Mouse (Mus musculus) forebrain, embryonic 16.5 days (tissue): ENCODE data around the gene Ssna1. TPM values are rescaled to one million over a fixed set of nuclear protein-coding genes. Genes with fewer than 3 reads are reported as not detected.

Experiments
- ATAC-seq: fragments of 200-750 bp; cut with Nextera tagmentation; 2 replicates; pipeline ENCODE4 v1.8.0; 2017; ENCODE audit warnings: mild to moderate bottlenecking, moderate library complexity
- H3K27ac ChIP-seq: fragments of 300-500 bp; sonication (generic); 2 replicates; pipeline ENCODE4 v1.5.1; 2014; ENCODE audit warnings: low read length, control low read depth
- H3K27me3 ChIP-seq: fragments of 300-500 bp; sonication (generic); replicated peaks from 2 replicates; pipeline ENCODE4 v1.6.1; 2014; ENCODE audit warnings: low read length; ENCODE audit not compliant: control insufficient read depth, insufficient read depth
- H3K36me3 ChIP-seq: fragments of 300-500 bp; sonication (generic); 2 replicates; pipeline ENCODE4 v1.6.1; 2014; ENCODE audit not compliant: control insufficient read depth, insufficient read depth
- H3K4me1 ChIP-seq: fragments of 300-500 bp; sonication (generic); replicated peaks from 2 replicates; pipeline ENCODE4 v1.6.1; 2014; ENCODE audit warnings: low read length; ENCODE audit not compliant: control insufficient read depth, insufficient read depth
- H3K4me2 ChIP-seq: fragments of 300-500 bp; sonication (generic); 2 replicates; pipeline ENCODE4 v1.6.1; 2014; ENCODE audit warnings: mild to moderate bottlenecking, low read length, control low read depth
- H3K4me3 ChIP-seq: fragments of 300-500 bp; sonication (generic); replicated peaks from 2 replicates; pipeline ENCODE4 v1.5.1; 2014; ENCODE audit warnings: mild to moderate bottlenecking, low read length, control low read depth
- H3K9ac ChIP-seq: fragments of 300-500 bp; sonication (generic); replicated peaks from 2 replicates; pipeline ENCODE4 v1.6.1; 2014; ENCODE audit warnings: low read depth, low read length, control low read depth
- H3K9me3 ChIP-seq: fragments of 300-500 bp; sonication (generic); 2 replicates; pipeline ENCODE4 v1.6.1; 2016; ENCODE audit warnings: low read length; ENCODE audit not compliant: control insufficient read depth
- WGBS: fragments of 180-500 bp; shearing (Covaris S2); extraction: QIAGEN DNeasy Blood & Tissue Kit; methylation state at CpG from one replicate; pipeline ENCODE4 v1.1.7; 2014; 5-methylcytosine and 5-hydroxymethylcytosine counted together
- polyA plus RNA-seq: library from polyadenylated mRNA; unstranded; fragments of >200 nt; fragmentation: Nextera tagmentation; extraction: Ambion mirVana; gene quantifications from 2 replicates; pipeline ENCODE4 v1.2.1, GENCODE M21; 2015

Gene Ssna1
- polyA plus RNA-seq, 1 experiment from 2014 or later = 204 TPM

DNA sequence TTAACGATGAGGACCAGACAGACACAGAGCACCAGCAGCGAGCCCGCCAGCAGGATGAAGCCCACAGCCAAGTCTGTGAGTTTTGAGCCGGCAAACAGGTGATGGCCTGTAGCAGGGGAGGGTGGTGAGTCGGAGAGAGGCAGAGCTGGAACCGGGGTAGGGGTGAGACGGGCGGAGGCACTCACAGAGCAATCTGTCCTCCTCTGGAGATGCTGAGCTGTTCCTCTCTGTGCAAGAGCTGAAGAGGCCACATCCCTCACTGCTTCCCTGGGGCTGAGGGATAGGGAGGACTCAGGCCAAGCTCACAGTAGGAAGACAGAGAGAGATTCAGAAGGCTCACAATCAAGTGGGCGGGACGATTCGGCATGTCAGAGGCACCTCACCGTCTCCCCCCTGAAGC, 41.2 kb downstream of the Ssna1 start:
- 0 out of 2 replicates have a peak, but pooled peaks cover 3% of the 10 kb centered on the region for H3K4me1 ChIP-seq
- H3K9ac ChIP-seq = no peak overlapping the region
- no peaks in the 10 kb centered on the region for H3K36me3 ChIP-seq
- no peak overlapping the region for H3K4me2 ChIP-seq
- no peak for ATAC-seq
- peaks cover 2% of the 10 kb centered on the region; the same call in 1 of the 2 replicates for H3K27me3 ChIP-seq
- H3K27ac ChIP-seq = no peak overlapping the region
- H3K4me3 ChIP-seq = no peak overlapping the region
- 49% methylated on average over 12 of the region's 12 CpGs for WGBS
- H3K9me3 ChIP-seq = no peaks in the 10 kb centered on the region

DNA sequence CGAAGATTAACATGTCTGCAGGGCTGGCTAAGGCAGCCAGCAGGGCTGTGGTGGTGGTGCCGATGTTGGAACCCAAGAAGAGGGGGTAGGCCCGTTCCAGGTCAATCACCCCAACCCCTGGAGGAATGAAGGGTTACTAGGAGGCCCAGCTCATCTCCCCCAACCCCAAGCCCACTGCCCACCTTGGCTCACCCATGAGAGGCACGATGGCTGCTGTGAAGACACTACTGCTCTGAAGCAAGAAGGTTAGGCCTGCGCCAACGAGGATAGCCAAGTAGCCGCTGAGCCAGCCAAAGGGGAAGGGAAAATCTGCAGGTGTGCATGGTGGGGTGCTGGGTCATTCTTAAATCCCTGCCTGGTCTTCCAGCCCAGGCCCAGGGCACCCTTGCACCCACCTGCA, 41.7 kb downstream of the Ssna1 start:
- ATAC-seq = no peak
- Histone ChIP-seq H3K4me2 (no peak overlapping the region), H3K4me3 (no peak overlapping the region), H3K9me3 (no peaks in the 10 kb centered on the region), H3K36me3 (no peaks in the 10 kb centered on the region), H3K9ac (no peak overlapping the region), H3K27me3 (peaks cover 2% of the 10 kb centered on the region; the same call in 1 of the 2 replicates), H3K4me1 (peaks cover 5% of the 10 kb centered on the region), H3K27ac (no peak overlapping the region)
- WGBS = 83% methylated on average over 7 of the region's 7 CpGs

DNA sequence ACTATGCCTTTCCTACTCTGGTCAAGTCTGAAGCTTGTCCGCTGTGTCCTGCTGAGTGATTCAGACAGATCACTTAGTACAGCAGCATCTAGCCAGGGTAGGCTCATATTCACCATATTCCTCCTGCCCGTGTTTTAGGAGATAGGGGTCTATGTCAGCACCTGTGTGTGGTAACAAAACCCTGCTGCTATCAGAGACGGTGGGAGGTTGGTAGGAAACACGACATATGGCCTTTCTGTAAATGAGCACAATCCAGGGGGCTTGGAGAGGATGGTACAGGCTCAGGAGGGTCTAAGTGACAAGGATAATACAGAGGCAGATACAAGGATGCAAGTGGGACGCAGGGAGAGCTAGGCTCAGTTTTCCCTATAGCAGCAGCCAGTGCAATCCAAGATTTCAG, 42.7 kb downstream of the Ssna1 start:
- WGBS = 80% methylated on average over 5 of the region's 5 CpGs
- Histone ChIP-seq H3K4me2 (no peak overlapping the region), H3K27me3 (peaks cover 2% of the 10 kb centered on the region; the same call in 1 of the 2 replicates), H3K36me3 (no peaks in the 10 kb centered on the region), H3K9ac (no peak overlapping the region), H3K4me3 (no peak overlapping the region), H3K27ac (no peak overlapping the region), H3K9me3 (no peaks in the 10 kb centered on the region), H3K4me1 (peaks cover 8% of the 10 kb centered on the region)
- ATAC-seq = no peak

DNA sequence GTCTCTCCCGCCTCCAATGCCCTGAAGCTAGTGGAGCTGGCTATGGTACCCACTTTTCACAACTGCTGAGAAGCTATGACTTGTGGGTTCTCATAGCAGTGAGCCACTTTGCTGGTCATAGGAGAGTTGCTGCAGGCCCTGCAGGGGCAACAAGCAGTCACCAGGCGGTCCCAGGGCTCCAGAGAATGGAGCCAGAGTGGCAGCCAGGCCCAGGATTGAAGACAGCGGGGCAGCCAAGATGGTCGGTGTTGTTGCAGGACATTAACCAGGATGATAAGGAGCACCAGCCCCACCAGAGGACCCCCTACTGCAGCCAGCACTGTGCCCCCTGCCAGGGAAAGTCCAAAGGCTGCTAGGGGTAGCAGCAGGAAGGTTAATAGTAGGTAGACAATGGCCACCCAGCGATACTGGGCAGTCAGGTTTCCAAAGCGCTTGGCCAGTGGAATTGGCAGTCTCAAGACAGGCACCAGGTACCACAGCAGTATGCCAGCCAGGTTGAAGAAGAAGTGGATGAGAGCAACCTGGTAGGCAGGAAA, 43.2 kb downstream of the Ssna1 start:
- H3K9ac ChIP-seq = no peak overlapping the region
- H3K4me1 ChIP-seq = peaks cover 8% of the 10 kb centered on the region
- H3K9me3 ChIP-seq = no peaks in the 10 kb centered on the region
- no peaks in the 10 kb centered on the region for H3K27me3 ChIP-seq
- H3K4me2 ChIP-seq = no peak overlapping the region
- no peaks in the 10 kb centered on the region for H3K36me3 ChIP-seq
- H3K27ac ChIP-seq = no peak overlapping the region
- H3K4me3 ChIP-seq = no peak overlapping the region
- WGBS = 69% methylated on average over 6 of the region's 6 CpGs
- ATAC-seq = no peak

DNA sequence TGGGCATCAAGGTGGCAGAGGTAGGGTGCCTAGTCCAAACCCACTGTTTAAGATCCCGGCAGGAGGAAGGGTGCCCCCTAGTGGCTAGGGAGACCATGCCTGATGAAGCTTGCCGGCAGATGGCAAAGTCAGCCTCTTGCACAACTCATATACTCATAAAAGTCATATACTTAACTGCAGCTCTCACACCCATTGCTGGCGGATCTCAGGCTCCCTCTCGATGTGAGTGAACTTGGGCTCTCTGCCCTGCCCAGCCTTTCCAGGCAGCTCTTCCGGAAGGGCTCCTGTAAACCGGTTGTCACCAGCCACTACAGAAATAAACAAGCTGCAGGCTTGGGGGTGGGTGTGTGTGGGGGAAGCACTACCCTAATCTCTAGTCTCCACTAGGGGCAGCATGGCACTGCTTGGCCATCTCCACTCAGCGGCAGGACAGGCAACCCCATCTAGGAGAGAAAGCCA, 43.8 kb downstream of the Ssna1 start:
- ATAC-seq = no peak
- 0% methylated on average over 7 of the region's 7 CpGs for WGBS
- H3K4me1 ChIP-seq = peaks cover 12% of the 10 kb centered on the region
- 0 out of 2 replicates have a peak overlapping the region, but pooled peaks have one; percentile 9 for H3K9ac ChIP-seq
- no peak overlapping the region for H3K4me3 ChIP-seq
- H3K27me3 ChIP-seq = no peaks in the 10 kb centered on the region
- no peaks in the 10 kb centered on the region for H3K9me3 ChIP-seq
- H3K4me2 ChIP-seq = peak overlapping the region; percentile 40
- H3K27ac ChIP-seq = peak overlapping the region; percentile 46; the same call in 1 of the 2 replicates
- no peaks in the 10 kb centered on the region for H3K36me3 ChIP-seq

DNA sequence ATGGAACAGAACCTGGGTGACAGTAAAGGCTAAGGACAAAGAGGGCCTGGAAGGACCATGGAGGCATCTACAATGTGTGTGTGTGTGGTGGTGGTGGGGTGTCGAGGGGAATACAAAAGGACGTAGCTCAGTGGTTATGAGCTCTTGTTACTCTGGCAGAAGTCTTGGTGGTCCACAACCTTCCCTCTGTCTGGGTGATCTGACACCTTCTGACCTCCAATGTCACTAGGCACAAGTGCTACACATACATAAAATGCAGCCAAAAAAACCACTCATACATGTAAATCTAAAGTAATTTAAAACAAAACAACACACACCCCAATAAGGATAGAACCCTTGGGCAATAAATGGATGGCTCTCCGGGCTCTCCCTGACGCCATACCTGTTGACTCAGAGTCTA, 44.8 kb downstream of the Ssna1 start:
- H3K27me3 ChIP-seq = no peaks in the 10 kb centered on the region
- no peaks in the 10 kb centered on the region for H3K36me3 ChIP-seq
- 93% methylated on average over 4 of the region's 4 CpGs for WGBS
- H3K27ac ChIP-seq = no peak overlapping the region
- no peaks in the 10 kb centered on the region for H3K9me3 ChIP-seq
- H3K9ac ChIP-seq = no peak overlapping the region
- peaks cover 17% of the 10 kb centered on the region for H3K4me1 ChIP-seq
- no peak overlapping the region for H3K4me2 ChIP-seq
- H3K4me3 ChIP-seq = no peak overlapping the region
- no peak for ATAC-seq

DNA sequence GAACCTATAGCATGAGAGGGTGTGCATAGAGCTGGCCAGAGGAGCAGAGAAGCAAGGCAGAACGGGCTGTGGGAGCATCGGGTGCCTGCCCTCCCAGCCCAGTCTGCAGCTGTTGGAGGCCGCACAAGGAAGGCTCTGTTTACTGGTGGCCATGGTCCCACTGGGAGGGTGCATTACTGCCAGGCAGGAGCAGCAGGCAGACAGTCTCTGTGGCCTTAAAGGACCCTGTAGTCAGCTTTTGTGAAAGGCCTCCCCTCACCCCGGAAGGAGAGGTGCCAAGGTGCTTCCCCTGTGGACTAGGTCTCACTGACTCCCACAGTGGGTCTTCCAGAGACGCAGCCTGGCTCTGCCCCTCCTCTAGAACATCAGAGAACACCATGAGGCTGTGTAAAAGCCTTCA, 45.4 kb downstream of the Ssna1 start:
- Histone ChIP-seq H3K4me2 (no peak overlapping the region), H3K36me3 (no peaks in the 10 kb centered on the region), H3K9ac (no peak overlapping the region), H3K4me3 (no peak overlapping the region), H3K27me3 (no peaks in the 10 kb centered on the region), H3K9me3 (no peaks in the 10 kb centered on the region), H3K27ac (no peak overlapping the region), H3K4me1 (peaks cover 17% of the 10 kb centered on the region)
- no peak for ATAC-seq
- WGBS = 79% methylated on average over 5 of the region's 5 CpGs

DNA sequence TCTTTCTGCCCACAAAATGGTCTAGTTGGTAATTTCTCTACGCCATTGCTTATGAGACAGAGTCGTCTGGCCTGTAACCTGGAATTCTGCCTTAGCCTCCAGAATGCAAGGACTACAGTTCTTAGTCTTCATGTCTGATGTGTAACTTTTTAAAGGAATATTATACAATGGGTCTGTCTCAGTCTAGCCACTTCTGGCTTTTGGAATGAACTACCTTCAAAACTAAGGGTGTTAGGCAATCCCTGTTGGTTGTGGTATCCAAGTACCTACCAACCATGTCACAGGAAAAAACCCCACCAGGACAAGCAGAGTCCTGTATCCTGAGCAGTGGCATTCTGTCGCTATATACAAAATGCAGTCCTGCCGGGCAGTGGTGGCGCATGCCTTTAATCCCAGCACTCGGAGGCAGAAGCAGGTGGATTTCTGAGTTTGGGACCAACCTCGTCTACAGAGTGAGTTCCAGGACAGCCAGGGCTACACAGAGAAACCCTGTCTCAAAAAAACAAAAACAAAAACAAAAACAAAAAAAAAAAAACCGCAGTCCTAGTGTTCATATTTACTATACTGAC, 46.3 kb downstream of the Ssna1 start:
- Histone ChIP-seq H3K4me2 (peak overlapping the region; percentile 52; the same call in 1 of the 2 replicates), H3K27ac (peak overlapping the region; percentile 98; the same call in 1 of the 2 replicates), H3K27me3 (no peaks in the 10 kb centered on the region), H3K9ac (no peak overlapping the region; the same call in 1 of the 2 replicates), H3K4me1 (peaks cover 17% of the 10 kb centered on the region), H3K4me3 (no peak overlapping the region), H3K36me3 (no peaks in the 10 kb centered on the region), H3K9me3 (no peaks in the 10 kb centered on the region)
- whole genome bisulfite sequencing = 72% methylated on average over 8 of the region's 8 CpGs
- no peak for ATAC-seq

DNA sequence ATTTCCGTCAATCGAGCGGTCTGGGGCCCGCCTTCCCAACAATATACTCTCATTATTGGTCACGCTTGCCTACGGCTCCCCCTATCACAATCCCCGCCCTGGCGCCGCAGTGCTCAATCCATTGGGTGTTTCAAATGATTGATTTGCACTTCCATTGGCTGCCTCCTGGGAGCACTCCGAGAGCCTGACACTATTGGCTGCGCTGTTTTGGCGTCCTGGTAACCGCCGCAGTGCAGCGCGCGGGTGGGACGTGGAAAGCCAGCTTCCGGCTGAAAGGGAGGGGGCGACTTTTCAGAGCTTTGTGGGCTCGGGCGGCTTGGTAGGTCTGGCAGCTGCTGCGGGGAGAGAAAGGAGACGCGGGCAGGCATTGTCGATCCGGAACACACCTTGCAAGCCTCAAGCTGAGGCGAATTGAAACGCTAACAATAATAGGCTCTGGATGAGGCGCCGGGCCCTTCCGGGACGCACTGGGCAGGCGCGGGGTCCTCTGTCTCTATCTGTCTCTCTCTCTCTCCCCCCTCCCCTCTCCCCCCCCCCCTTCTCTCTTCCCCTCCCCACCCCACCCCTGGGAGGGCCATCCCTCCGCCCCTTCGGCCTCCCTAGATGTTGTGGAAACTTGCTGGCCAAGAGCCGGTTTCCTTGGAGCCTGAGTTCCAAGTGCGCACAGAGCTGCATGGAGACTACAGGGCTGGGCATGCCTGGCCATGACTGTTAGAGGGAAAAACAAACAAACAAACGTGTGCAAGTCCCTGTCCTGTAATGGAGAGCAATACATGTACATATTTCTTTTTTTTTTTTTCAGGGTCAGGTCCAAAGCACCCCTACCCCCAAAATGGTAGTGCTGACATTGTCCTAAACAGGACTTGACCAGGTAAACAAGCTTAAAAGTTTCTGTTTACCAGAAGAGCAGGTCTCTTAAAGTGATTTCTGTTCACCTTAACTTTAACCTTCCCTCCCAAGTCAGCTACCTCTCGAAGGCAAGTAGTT, 47.2 kb downstream of the Ssna1 start:
- Histone ChIP-seq H3K4me2 (peak overlapping the region; percentile 52), H3K27ac (peak overlapping the region; percentile 98), H3K4me3 (peak overlapping the region; percentile 71), H3K9ac (peak overlapping the region; percentile 79), H3K9me3 (no peaks in the 10 kb centered on the region), H3K27me3 (no peaks in the 10 kb centered on the region), H3K4me1 (peaks cover 17% of the 10 kb centered on the region), H3K36me3 (no peaks in the 10 kb centered on the region)
- peak; percentile 97 for ATAC-seq
- 2% methylated on average over 41 of the region's 41 CpGs for WGBS
